Mouse (Mus musculus) heart, postnatal 36 days (tissue): ENCODE data around the gene Slc6a1. TPM values are rescaled to one million over a fixed set of nuclear protein-coding genes. Genes with fewer than 3 reads are reported as not detected.
"Not testable (repeated sequence)": the region's sequence is repeated elsewhere in the genome, so short reads cannot be mapped to it uniquely, and the experiment has no call there.

Experiments
- DNase-seq, 2 experiments: peaks; one replicate each; pipeline ENCODE4 v3.0.0; 2021 to 2022
- intact Hi-C: fragments of 180-260 bp; cut with DNase I; formaldehyde crosslinking; loops from one replicate; pipeline ENCODE4 v1.15.1; 2025
- total RNA-seq, 2 experiments: library from RNA; stranded (reverse); gene quantifications; 2 replicates each; pipeline ENCODE4 v1.2.3; 2021

Slc6a1 gene
- total RNA-seq, 2 experiments from 2014 or later, result 0.14 to 0.17 TPM

- intact Hi-C loops, result no loop called here
- no peak for DNase-seq
Observed at GRCm38 (mm10) chr6:114289106-114289505, 6.7 kb downstream of the Slc6a1 start.

GRCm38 (mm10) chr6:114290184-114290583 lies 7.7 kb downstream of the Slc6a1 start:
- intact Hi-C loops, result no loop called here
- DNase-seq, result no peak

GRCm38 (mm10) chr6:114290929-114291328 lies 8.5 kb downstream of the Slc6a1 start:
- intact Hi-C loops, result no loop called here
- DNase-seq, result no peak

- DNase-seq, result no peak
- intact Hi-C loops, result no loop called here
Observed at GRCm38 (mm10) chr6:114291396-114291795, 9.0 kb downstream of the Slc6a1 start.

GRCm38 (mm10) chr6:114293511-114293910 lies 11.1 kb downstream of the Slc6a1 start:
- intact Hi-C loops, result no loop called here
- no peak for DNase-seq

- intact Hi-C loops, result no loop called here
- no peak for DNase-seq
Observed at GRCm38 (mm10) chr6:114295086-114295485, 12.7 kb downstream of the Slc6a1 start.

- intact Hi-C loops, result no loop called here
- DNase-seq, result no peak
Observed at GRCm38 (mm10) chr6:114297260-114298002, 15.0 kb downstream of the Slc6a1 start.

- no peak for DNase-seq
- intact Hi-C loops, result no loop called here
Observed at GRCm38 (mm10) chr6:114299699-114300098, 17.3 kb downstream of the Slc6a1 start.

GRCm38 (mm10) chr6:114300737-114301136 lies 18.3 kb downstream of the Slc6a1 start:
- DNase-seq, result no peak
- intact Hi-C loops, result no loop called here

- intact Hi-C loops, result no loop called here
- DNase-seq, result no peak
Observed at GRCm38 (mm10) chr6:114304668-114305067, 22.2 kb downstream of the Slc6a1 start.

- intact Hi-C loops, result no loop called here
- no peak for DNase-seq
Observed at GRCm38 (mm10) chr6:114320511-114320910, 38.1 kb downstream of the Slc6a1 start.

- no peak for DNase-seq
- intact Hi-C loops, result no loop called here
Observed at GRCm38 (mm10) chr6:114321146-114321545, 38.7 kb downstream of the Slc6a1 start.

GRCm38 (mm10) chr6:114322914-114323313 lies 40.5 kb downstream of the Slc6a1 start:
- intact Hi-C loops, result no loop called here
- DNase-seq, result no peak

GRCm38 (mm10) chr6:114324808-114325207 lies 42.4 kb downstream of the Slc6a1 start:
- intact Hi-C loops, result no loop called here
- no peak for DNase-seq

- intact Hi-C loops, result no loop called here
- DNase-seq, result no peak
Observed at GRCm38 (mm10) chr6:114329597-114330470, 47.4 kb downstream of the Slc6a1 start.

- DNase-seq, result no peak
- intact Hi-C loops, result no loop called here
Observed at GRCm38 (mm10) chr6:114331926-114332325, 49.5 kb downstream of the Slc6a1 start.

- no peak for DNase-seq
- intact Hi-C loops, result no loop called here
Observed at GRCm38 (mm10) chr6:114336128-114336943, 53.9 kb downstream of the Slc6a1 start.

- intact Hi-C loops, result no loop called here
Observed at GRCm38 (mm10) chr6:114336944-114337215, 54.4 kb downstream of the Slc6a1 start.

GRCm38 (mm10) chr6:114341381-114341780 lies 58.9 kb downstream of the Slc6a1 start:
- intact Hi-C loops, DNase-seq: not testable (repeated sequence)

More at GRCm38 (mm10) chr6:114336944-114337215, 54.4 kb downstream of the Slc6a1 start:
- DNase-seq, result no peak

GRCm38 (mm10) chr6:114343740-114344139 lies 61.3 kb downstream of the Slc6a1 start:
- intact Hi-C loops, result loop anchor here (1.0 kb wide), 2 partner anchors 118 to 254 kb away; no protein-coding TSS in a partner anchor
- DNase-seq, result peak in 1 of 2 experiments; percentile 28

GRCm38 (mm10) chr6:114345156-114345555 lies 62.7 kb downstream of the Slc6a1 start:
- intact Hi-C loops, result loop anchor here (1.0 to 5.0 kb wide), 3 partner anchors 57 to 353 kb away; no protein-coding TSS in a partner anchor
- peak; percentile 65 to 80 for DNase-seq
